Mouse (Mus musculus) MEL (cell line): ENCODE data around the gene Tmem95. TPM values are rescaled to one million over a fixed set of nuclear protein-coding genes. Genes with fewer than 3 reads are reported as not detected.

Source experiments
- DNase-seq: peaks from one replicate; pipeline ENCODE4 v3.0.0; 2011; ENCODE audit warnings: low read depth, low spot score
- H3K27ac ChIP-seq: 2 replicates; pipeline ENCODE4 v1.5.1; 2012; ENCODE audit warnings: low read depth, mild to moderate bottlenecking, control low read depth, low read length, moderate library complexity; ENCODE audit not compliant: control insufficient read depth
- H3K27me3 ChIP-seq, 2 experiments: fragments of 150-350 bp in 1 of 2; sonication (generic) in 1 of 2; 2 replicates each; pipeline ENCODE4 v1.6.1; 2012; ENCODE audit warnings: low read length in 2 of 2, mild to moderate bottlenecking in 2 of 2, improper control_type of control experiment in 1 of 2, moderate library complexity in 1 of 2; ENCODE audit not compliant: insufficient read depth in 2 of 2, control insufficient read depth in 1 of 2
- H3K36me3 ChIP-seq, 2 experiments: 2 replicates each; pipeline ENCODE4 v1.6.1; 2012 to 2014; ENCODE audit warnings: low read length in 2 of 2, improper control_type of control experiment in 1 of 2, inconsistent platforms in 1 of 2, mild to moderate bottlenecking in 1 of 2; ENCODE audit not compliant: insufficient read depth in 2 of 2, control insufficient read depth in 1 of 2
- H3K4me1 ChIP-seq, 2 experiments: fragments of 150-350 bp in 1 of 2; sonication (generic) in 1 of 2; 2 replicates each; pipeline ENCODE4 v1.6.1; 2012; ENCODE audit warnings: low read length in 2 of 2, improper control_type of control experiment in 1 of 2, mild to moderate bottlenecking in 1 of 2; ENCODE audit not compliant: insufficient read depth in 2 of 2, control insufficient read depth in 1 of 2
- H3K4me3 ChIP-seq, 2 experiments: fragments of 150-350 bp in 1 of 2; sonication (generic) in 1 of 2; 2 replicates each; pipeline ENCODE4 v1.5.1; 2012; ENCODE audit warnings: low read depth in 2 of 2, low read length in 2 of 2, mild to moderate bottlenecking in 2 of 2, moderate library complexity in 2 of 2, control low read depth in 1 of 2, improper control_type of control experiment in 1 of 2; ENCODE audit not compliant: control insufficient read depth in 1 of 2, insufficient read depth in 1 of 2
- H3K79me2 ChIP-seq: 2 replicates; pipeline ENCODE4 v1.6.1; 2012; ENCODE audit warnings: mild to moderate bottlenecking, low read length, moderate library complexity; ENCODE audit not compliant: control insufficient read depth, poor library complexity, insufficient read depth
- H3K9ac ChIP-seq: 2 replicates; pipeline ENCODE4 v1.6.1; 2012; ENCODE audit warnings: low read depth, mild to moderate bottlenecking, control low read depth, low read length, moderate library complexity; ENCODE audit not compliant: control insufficient read depth, poor library complexity, severe bottlenecking
- H3K9me3 ChIP-seq: fragments of 150-350 bp; sonication (generic); replicated peaks from 2 replicates; pipeline ENCODE4 v1.6.1; 2012; ENCODE audit warnings: mild to moderate bottlenecking, low read length, improper control_type of control experiment, moderate library complexity; ENCODE audit not compliant: insufficient read depth
- ELF1 ChIP-seq: IDR thresholded peaks from 2 replicates; pipeline ENCODE4 v1.6.1; 2014; ENCODE audit warnings: low read depth, mild to moderate bottlenecking, inconsistent platforms, low read length, improper control_type of control experiment, moderate library complexity
- EP300 ChIP-seq, 2 experiments: IDR thresholded peaks; 2 replicates each; pipeline ENCODE4 v1.6.1; 2011; ENCODE audit warnings: improper control_type of control experiment in 2 of 2, low read length in 2 of 2, low read depth in 1 of 2, mild to moderate bottlenecking in 1 of 2
- ETS1 ChIP-seq: IDR thresholded peaks from 2 replicates; pipeline ENCODE4 v1.6.1; 2012; ENCODE audit warnings: low read depth, mild to moderate bottlenecking, inconsistent platforms, low read length, improper control_type of control experiment, moderate library complexity
- HCFC1 ChIP-seq: IDR thresholded peaks from 2 replicates; pipeline ENCODE4 v1.6.1; 2012; ENCODE audit warnings: low read depth, mild to moderate bottlenecking, inconsistent platforms, low read length, improper control_type of control experiment, moderate library complexity
- JUND ChIP-seq: IDR thresholded peaks from 2 replicates; pipeline ENCODE4 v1.6.1; 2011; ENCODE audit warnings: low read depth, mild to moderate bottlenecking, improper control_type of control experiment, low read length
- KAT2A ChIP-seq: conservative IDR thresholded peaks from 2 replicates; pipeline ENCODE4 v1.6.1; 2012; ENCODE audit warnings: low read depth, low read length, improper control_type of control experiment, inconsistent platforms
- MAZ ChIP-seq: IDR thresholded peaks from 2 replicates; pipeline ENCODE4 v1.6.1; 2012; ENCODE audit warnings: low read depth, mild to moderate bottlenecking, inconsistent platforms, low read length, improper control_type of control experiment
- MXI1 ChIP-seq: IDR thresholded peaks from 2 replicates; pipeline ENCODE4 v1.6.1; 2011; ENCODE audit warnings: mild to moderate bottlenecking, low read depth, low read length, improper control_type of control experiment
- MYC ChIP-seq: IDR thresholded peaks from 2 replicates; pipeline ENCODE4 v1.6.1; 2011; ENCODE audit warnings: low read depth, mild to moderate bottlenecking, low read length, improper control_type of control experiment, moderate library complexity
- NELFE ChIP-seq: IDR thresholded peaks from 2 replicates; pipeline ENCODE4 v1.6.1; 2011; ENCODE audit warnings: low read depth, low read length, improper control_type of control experiment
- POLR2A ChIP-seq, 2 experiments: IDR thresholded peaks; 2 replicates each; pipeline ENCODE4 v1.6.1; 2011 to 2012; ENCODE audit warnings: low read length in 2 of 2, mild to moderate bottlenecking in 2 of 2, control low read depth in 1 of 2, improper control_type of control experiment in 1 of 2, low read depth in 1 of 2, moderate library complexity in 1 of 2; ENCODE audit not compliant: control insufficient read depth in 1 of 2, insufficient read depth in 1 of 2, poor library complexity in 1 of 2
- RAD21 ChIP-seq: IDR thresholded peaks from 2 replicates; pipeline ENCODE4 v1.6.1; 2011; ENCODE audit warnings: mild to moderate bottlenecking, low read depth, low read length, improper control_type of control experiment
- RCOR1 ChIP-seq: IDR thresholded peaks from 2 replicates; pipeline ENCODE4 v1.6.1; 2012; ENCODE audit warnings: low read depth, mild to moderate bottlenecking, inconsistent platforms, low read length, improper control_type of control experiment
- SMC3 ChIP-seq: IDR thresholded peaks from 2 replicates; pipeline ENCODE4 v1.6.1; 2011; ENCODE audit warnings: low read depth, low read length, improper control_type of control experiment
- UBTF ChIP-seq: IDR thresholded peaks from 2 replicates; pipeline ENCODE4 v1.6.1; 2012; ENCODE audit warnings: low read depth, mild to moderate bottlenecking, inconsistent platforms, low read length, improper control_type of control experiment, moderate library complexity, borderline replicate concordance; ENCODE audit not compliant: insufficient read depth
- ZKSCAN1 ChIP-seq: IDR thresholded peaks from 2 replicates; pipeline ENCODE4 v1.6.1; 2012; ENCODE audit warnings: low read depth, mild to moderate bottlenecking, inconsistent platforms, low read length, improper control_type of control experiment, moderate library complexity
- ZMIZ1 ChIP-seq: IDR thresholded peaks from 2 replicates; pipeline ENCODE4 v1.6.1; 2012; ENCODE audit warnings: low read depth, mild to moderate bottlenecking, inconsistent platforms, low read length, improper control_type of control experiment, moderate library complexity
- ZNF384 ChIP-seq: IDR thresholded peaks from 2 replicates; pipeline ENCODE4 v1.6.1; 2012; ENCODE audit warnings: low read depth, mild to moderate bottlenecking, inconsistent platforms, low read length, improper control_type of control experiment
- polyA plus RNA-seq, 2 experiments: library from polyadenylated mRNA; stranded (reverse) in 1 of 2; unstranded in 1 of 2; fragments of >175 nt in 1 of 2; fragments of >200 nt in 1 of 2; gene quantifications; 2 replicates each; pipeline versions ENCODE4 v1.2.1 to v1.2.4; 2012; ENCODE audit warnings: low replicate concordance in 2 of 2, low read depth in 1 of 2; ENCODE audit not compliant: insufficient read length in 2 of 2, insufficient read depth in 1 of 2, missing spikeins in 1 of 2
- total RNA-seq: library from RNA; depleted of rRNA; stranded (reverse); fragments of 300-350 nt; gene quantifications from 2 replicates; pipeline ENCODE4 v1.2.3, GENCODE M21; 2012

Tmem95 gene
- total and polyA plus RNA-seq, 3 experiments = not detected

DNA sequence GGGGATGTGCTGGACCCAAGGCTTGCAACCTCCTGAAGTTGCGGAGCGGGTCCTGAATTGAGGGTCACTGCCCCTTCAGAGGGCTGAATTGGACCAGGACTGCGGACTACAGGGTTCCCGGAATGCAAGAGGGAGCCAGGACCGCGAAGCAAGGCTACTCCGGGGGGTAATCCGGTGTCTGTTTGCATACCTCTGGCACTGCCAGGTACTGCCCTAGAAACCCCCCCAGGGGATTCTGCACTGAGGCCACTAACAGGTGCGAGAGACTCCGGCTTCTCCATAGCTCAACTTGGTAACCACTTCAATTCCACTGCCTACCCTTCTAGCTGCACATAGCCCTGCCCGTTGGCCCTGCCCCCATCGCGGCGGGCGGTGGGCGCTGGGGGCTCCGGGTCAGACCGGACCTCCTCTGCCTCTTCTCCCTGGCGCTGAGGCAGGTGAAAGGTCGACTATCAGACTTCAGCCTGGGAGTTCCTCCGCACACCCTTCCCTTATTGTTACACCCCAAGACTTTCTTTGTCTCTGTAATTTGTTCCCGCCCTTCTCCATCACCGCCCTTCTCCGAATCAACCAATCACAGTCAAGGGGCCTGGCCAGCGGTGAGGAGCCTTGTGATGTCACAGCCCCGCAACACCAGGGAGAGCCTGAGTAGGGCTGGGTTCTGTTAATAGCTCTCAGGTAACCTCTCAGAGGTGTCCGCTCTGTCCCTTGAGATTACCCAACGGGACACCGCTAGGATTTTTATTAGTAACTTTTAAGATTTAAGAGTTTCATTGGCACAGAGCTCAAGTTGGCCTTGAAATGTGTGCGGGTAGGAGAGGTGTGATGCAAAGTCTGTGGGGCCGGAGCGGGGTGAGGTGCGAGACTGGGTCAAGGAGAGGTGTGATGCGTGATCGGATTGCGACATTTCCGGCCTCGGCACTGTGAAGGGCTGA, 22.9 kb upstream of the Tmem95 start, which contains the start of the genes 2810408A11Rik and Neurl4 (continued):
- TF ChIP-seq MAZ (no peak), JUND (no peak; the same call in 1 of the 2 replicates)

DNA sequence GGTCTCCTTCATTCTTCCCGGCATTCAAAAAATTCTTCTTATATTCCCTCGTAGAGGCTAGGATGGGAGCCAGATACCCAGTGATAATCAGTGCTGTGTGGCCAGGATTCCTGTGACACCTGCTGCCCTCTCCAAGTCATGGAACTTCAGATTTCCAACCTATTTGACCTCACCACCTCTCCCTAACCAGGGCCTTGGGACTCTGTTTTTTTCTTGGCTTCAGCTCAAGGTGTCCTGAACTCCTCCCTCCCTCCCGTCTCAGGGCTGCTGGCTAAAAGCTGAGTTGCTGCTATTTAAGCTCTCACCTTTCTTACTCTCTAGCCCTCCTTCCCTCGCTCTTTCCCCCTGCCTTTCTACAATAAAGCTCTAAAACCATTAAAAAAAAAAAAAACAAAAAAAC, 22.1 kb upstream of the Tmem95 start:
- Histone ChIP-seq H3K9ac (no peak overlapping the region), H3K27ac (no peak overlapping the region), H3K79me2 (peaks cover 18% of the 10 kb centered on the region), H3K4me1 (peaks cover 2 to 16% of the 10 kb centered on the region in 2 experiments; a peak in 2 of 4 replicates), H3K9me3 (no peaks in the 10 kb centered on the region), H3K36me3 (peaks cover 0 to 6% of the 10 kb centered on the region in 2 experiments; a peak in 3 of 4 replicates), H3K27me3 (no peaks in the 10 kb centered on the region), H3K4me3 (no peak overlapping the region)
- DNase-seq = no peak
- no peak for TF ChIP-seq MYC
- peak; percentile 58; the same call in 1 of the 2 replicates for TF ChIP-seq ZNF384
- TF ChIP-seq, all 39 proteins: peak for 1

DNA sequence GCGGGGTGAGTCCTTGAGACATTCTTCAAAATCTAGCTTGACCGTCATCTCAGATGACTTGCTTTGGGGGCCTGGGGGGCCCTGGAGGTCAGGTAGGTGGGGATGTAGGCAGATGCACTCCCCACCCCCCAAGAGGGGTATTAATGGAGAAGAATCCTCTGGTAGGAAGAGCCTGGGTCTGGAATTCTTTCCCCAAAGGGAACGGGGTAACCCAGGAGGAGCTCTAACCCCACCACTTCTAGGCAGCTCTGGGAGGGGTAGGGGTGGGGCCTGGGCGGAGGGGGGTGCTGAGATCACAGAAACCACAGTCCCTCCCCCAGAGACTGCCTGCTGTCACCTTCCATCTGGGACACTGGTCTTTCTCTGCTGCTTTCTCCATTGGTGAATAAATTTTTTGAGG, 17.5 kb upstream of the Tmem95 start, which contains the start of gene Acap1:
TSS of gene Acap1 (minus strand) at position 249 of the 400 bp plus-strand sequence.
- Histone ChIP-seq H3K27me3 (no peaks in the 10 kb centered on the region), H3K27ac (peak within 1 kb of the TSS; percentile 71), H3K9me3 (no peaks in the 10 kb centered on the region), H3K36me3 (peaks cover 0 to 15% of the 10 kb centered on the region in 2 experiments; a peak in 2 of 4 replicates), H3K9ac (peak within 1 kb of the TSS; percentile 68), H3K79me2 (no peaks in the 10 kb centered on the region; the same call in none of the 2 replicates), H3K4me1 (peaks cover 13 to 26% of the 10 kb centered on the region in 2 experiments), H3K4me3 (peak within 1 kb of the TSS; percentile 47 to 72)
- DNase-seq = peak; percentile 78
- TF ChIP-seq MAZ (peak; percentile 77; the same call in 1 of the 2 replicates), ELF1 (0 out of 2 replicates have a peak, but pooled peaks have one; percentile 7), RAD21 (no peak), EP300 (IDR thresholded peaks at IDR 0.05; ENCODE audit: low read depth in 1 of 2, low read length in 2 of 2) (no peak), SMC3 (no peak), ETS1 (0 out of 2 replicates have a peak, but pooled peaks have one; percentile 30), RCOR1 (no peak; the same call in 1 of the 2 replicates), POLR2A (IDR thresholded peaks at IDR 0.05; ENCODE audit: control insufficient read depth in 1 of 2, insufficient read depth in 1 of 2, low read depth in 1 of 2, low read length in 2 of 2, poor library complexity in 1 of 2) (peak in 1 of 2 experiments; percentile 60; a peak in 2 of 4 replicates), UBTF (no peak), ZMIZ1 (no peak), HCFC1 (0 out of 2 replicates have a peak, but pooled peaks have one; percentile 10), MXI1 (0 out of 2 replicates have a peak, but pooled peaks have one; percentile 31), ZKSCAN1 (no peak), KAT2A (no peak), NELFE (peak; percentile 59)
